Mouse (Mus musculus) midbrain, embryonic 12.5 days (tissue): ENCODE measurements at regions not wholly inside any gene's neighbourhood (a gene's known extent, or its start where the extent isn't known, plus 50 kb on each side); places are given as distances from the start of the nearest gene placed in this dataset.

Experiments
- ATAC-seq: fragments of 200-750 bp; cut with Nextera tagmentation; 2 replicates; pipeline ENCODE4 v1.8.0; 2017; ENCODE audit warnings: low read depth, moderate TSS enrichment, moderate library complexity; ENCODE audit not compliant: low FRiP score
- H3K27ac ChIP-seq: fragments of 300-500 bp; sonication (generic); replicated peaks from 2 replicates; pipeline ENCODE4 v1.5.1; 2016; ENCODE audit warnings: mild to moderate bottlenecking
- H3K27me3 ChIP-seq: fragments of 300-500 bp; sonication (generic); 2 replicates; pipeline ENCODE4 v1.6.1; 2016; ENCODE audit warnings: mild to moderate bottlenecking
- H3K36me3 ChIP-seq: fragments of 300-500 bp; sonication (generic); 2 replicates; pipeline ENCODE4 v1.6.1; 2016
- H3K4me1 ChIP-seq: fragments of 300-500 bp; sonication (generic); 2 replicates; pipeline ENCODE4 v1.6.1; 2016
- H3K4me2 ChIP-seq: fragments of 300-500 bp; sonication (generic); replicated peaks from 2 replicates; pipeline ENCODE4 v1.6.1; 2016; ENCODE audit warnings: mild to moderate bottlenecking, moderate library complexity
- H3K4me3 ChIP-seq: fragments of 300-500 bp; sonication (generic); 2 replicates; pipeline ENCODE4 v1.5.1; 2016; ENCODE audit warnings: mild to moderate bottlenecking
- H3K9ac ChIP-seq: fragments of 300-500 bp; sonication (generic); replicated peaks from 2 replicates; pipeline ENCODE4 v1.6.1; 2016; ENCODE audit warnings: mild to moderate bottlenecking, moderate library complexity
- H3K9me3 ChIP-seq: fragments of 300-500 bp; sonication (generic); 2 replicates; pipeline ENCODE4 v1.6.1; 2016; ENCODE audit warnings: mild to moderate bottlenecking
- WGBS: fragments of 180-500 bp; shearing (Covaris S2); methylation state at CpG from one replicate; pipeline ENCODE4 v1.1.7; 2016; 5-methylcytosine and 5-hydroxymethylcytosine counted together

DNA sequence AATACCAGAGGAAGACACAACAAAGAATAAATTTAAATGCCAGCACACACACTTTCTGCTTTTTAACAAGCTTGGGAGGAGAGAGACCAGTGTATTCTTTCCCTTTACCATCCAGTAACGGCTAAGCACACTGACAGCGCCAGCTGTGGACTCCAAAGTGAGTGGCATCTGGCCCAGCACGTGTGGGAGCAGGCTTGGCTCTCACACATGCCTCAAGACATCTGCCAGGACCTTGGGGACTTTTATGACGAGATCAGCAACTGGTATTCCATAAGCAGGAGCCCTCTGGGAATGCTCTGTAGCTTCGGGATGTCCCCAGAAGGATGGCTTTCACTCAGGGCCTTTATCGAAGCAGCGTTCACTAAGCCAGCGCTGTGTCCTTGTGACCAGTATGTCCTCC, 92.0 kb upstream of the Gm10234 start:
- no peak overlapping the region for H3K27ac ChIP-seq
- WGBS: 72% methylated on average over 8 of the region's 8 CpGs
- no peak for ATAC-seq
- no peak overlapping the region for H3K4me3 ChIP-seq
- H3K36me3 ChIP-seq: no peaks in the 10 kb centered on the region
- H3K27me3 ChIP-seq: no peaks in the 10 kb centered on the region
- no peaks in the 10 kb centered on the region for H3K4me1 ChIP-seq
- H3K9ac ChIP-seq: no peak overlapping the region
- no peaks in the 10 kb centered on the region for H3K9me3 ChIP-seq
- no peak overlapping the region for H3K4me2 ChIP-seq

DNA sequence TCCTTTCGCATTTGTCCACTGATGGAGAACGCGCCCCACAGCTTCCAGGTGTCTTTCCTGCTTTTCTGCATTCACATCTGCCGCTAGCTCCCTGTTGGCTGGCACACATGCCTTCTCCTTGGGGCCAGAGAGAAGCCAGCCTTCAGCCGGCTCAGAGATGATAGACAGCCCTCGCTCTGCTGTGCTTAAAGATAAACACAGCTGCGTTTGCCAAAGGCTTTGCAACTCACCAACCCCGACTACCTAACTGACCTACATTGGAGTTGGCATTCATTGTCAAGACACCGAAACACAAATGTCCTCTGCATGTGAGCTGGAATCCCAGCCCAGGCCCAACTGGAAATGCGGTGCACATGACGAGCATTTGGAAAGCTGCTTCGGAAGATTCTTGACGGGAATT, 87.2 kb upstream of the Gm10234 start:
- no peaks in the 10 kb centered on the region for H3K36me3 ChIP-seq
- no peaks in the 10 kb centered on the region for H3K4me1 ChIP-seq
- H3K27ac ChIP-seq: no peak overlapping the region
- H3K9ac ChIP-seq: no peak overlapping the region
- H3K27me3 ChIP-seq: no peaks in the 10 kb centered on the region
- 78% methylated on average over 13 of the region's 13 CpGs for WGBS
- no peak overlapping the region for H3K4me2 ChIP-seq
- ATAC-seq: no peak
- H3K9me3 ChIP-seq: no peaks in the 10 kb centered on the region
- H3K4me3 ChIP-seq: no peak overlapping the region

DNA sequence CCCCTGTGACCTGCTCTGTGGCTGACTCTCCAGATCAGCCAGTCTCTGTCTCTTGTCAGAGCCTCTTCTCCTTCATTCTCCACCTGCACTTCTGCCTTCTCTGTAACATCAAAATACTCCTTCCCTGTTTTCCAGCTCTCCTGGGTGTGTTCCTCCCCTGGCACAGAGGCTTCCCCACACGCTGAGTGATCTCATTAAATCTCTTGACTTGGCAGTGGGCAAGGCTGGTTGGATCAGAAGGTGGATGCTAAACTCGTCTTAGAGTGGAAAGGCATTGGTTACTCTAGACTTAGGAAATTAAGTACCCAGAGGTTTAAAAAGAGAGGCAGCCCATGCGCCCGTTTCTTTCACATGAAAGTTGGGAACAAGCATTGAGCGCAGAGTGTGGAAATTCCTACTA, 78.3 kb upstream of the Gm10234 start:
- Histone ChIP-seq H3K9ac (no peak overlapping the region), H3K4me3 (no peak overlapping the region), H3K27ac (no peak overlapping the region), H3K27me3 (no peaks in the 10 kb centered on the region), H3K36me3 (no peaks in the 10 kb centered on the region), H3K4me1 (no peaks in the 10 kb centered on the region), H3K9me3 (no peaks in the 10 kb centered on the region), H3K4me2 (no peak overlapping the region)
- 76% methylated on average over 5 of the region's 5 CpGs for WGBS
- ATAC-seq: no peak

DNA sequence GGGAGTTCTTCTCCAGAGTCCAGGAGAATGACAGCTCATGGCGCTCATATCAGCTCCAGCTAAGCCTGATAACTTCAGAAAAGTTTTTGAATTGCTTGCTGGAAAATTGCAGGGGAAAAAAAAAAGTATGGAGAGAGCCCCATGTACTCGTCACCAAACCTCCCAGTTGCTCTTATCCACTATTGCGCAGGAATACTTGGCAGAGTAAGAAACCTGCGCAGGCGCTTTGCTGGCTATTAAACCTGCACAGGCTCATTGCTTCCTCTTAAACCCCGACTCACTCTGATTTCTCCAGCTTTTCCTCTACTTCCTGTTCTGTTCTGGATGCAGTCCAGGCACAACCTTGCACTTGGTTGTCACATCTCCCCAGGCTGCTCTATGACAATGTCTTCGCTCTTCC, 77.0 kb upstream of the Gm10234 start:
- H3K27ac ChIP-seq: no peak overlapping the region
- no peak overlapping the region for H3K4me2 ChIP-seq
- H3K4me3 ChIP-seq: no peak overlapping the region
- H3K9ac ChIP-seq: no peak overlapping the region
- H3K4me1 ChIP-seq: no peaks in the 10 kb centered on the region
- H3K9me3 ChIP-seq: 0 out of 2 replicates have a peak, but pooled peaks cover 6% of the 10 kb centered on the region
- no peaks in the 10 kb centered on the region for H3K36me3 ChIP-seq
- ATAC-seq: no peak
- 92% methylated on average over 7 of the region's 7 CpGs for WGBS
- H3K27me3 ChIP-seq: no peaks in the 10 kb centered on the region

DNA sequence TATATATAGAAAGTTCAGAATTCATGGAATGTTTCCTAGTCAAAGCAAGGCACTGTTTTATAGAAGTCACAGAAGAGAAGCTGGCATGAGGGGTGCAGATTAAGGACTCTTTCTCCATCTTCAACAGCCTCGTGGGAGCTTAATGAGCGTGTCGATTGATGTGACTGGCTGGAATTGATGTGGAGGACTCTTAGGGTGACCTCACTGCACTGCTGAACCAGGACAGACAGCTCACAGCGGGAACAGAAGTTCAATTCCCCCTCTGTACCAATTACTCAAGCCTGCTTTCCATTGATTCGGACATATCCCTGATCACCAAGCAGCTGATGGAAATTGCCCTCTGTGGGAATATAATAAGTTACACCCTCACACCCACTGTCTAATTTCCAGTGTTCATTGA, 65.6 kb upstream of the Gm10234 start:
- Histone ChIP-seq H3K4me1 (no peaks in the 10 kb centered on the region), H3K27me3 (no peaks in the 10 kb centered on the region; the same call in 1 of the 2 replicates), H3K36me3 (no peaks in the 10 kb centered on the region), H3K9ac (no peak overlapping the region), H3K27ac (no peak overlapping the region), H3K4me3 (no peak overlapping the region), H3K9me3 (no peaks in the 10 kb centered on the region), H3K4me2 (no peak overlapping the region)
- WGBS: 31% methylated on average over 5 of the region's 5 CpGs
- ATAC-seq: peak; percentile 38; the same call in 1 of the 2 replicates

DNA sequence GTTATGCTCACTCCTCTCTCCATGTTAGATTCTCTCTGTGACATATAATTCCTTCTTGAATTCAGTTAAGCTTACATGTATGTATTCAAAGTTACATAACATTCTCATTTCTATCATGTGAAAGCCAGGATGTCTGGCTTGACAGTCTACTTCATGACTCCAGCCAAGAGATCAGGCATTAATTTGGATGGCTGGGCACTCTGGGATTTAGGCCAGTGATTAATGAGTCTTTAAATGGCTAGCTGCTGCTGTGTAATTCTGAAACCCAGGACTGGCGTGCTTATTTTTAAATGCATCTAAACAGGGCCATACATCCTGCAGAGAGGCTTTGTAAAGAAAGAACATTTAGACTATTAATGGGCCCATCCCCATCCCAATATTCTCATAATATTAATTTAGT, 60.9 kb upstream of the Gm10234 start:
- H3K9ac ChIP-seq: no peak overlapping the region
- no peak for ATAC-seq
- no peaks in the 10 kb centered on the region for H3K27me3 ChIP-seq
- H3K4me3 ChIP-seq: no peak overlapping the region
- 75% methylated on average over 1 of the region's 1 CpGs for WGBS
- H3K4me2 ChIP-seq: no peak overlapping the region
- no peaks in the 10 kb centered on the region for H3K36me3 ChIP-seq
- H3K4me1 ChIP-seq: no peaks in the 10 kb centered on the region
- no peaks in the 10 kb centered on the region for H3K9me3 ChIP-seq
- H3K27ac ChIP-seq: no peak overlapping the region

DNA sequence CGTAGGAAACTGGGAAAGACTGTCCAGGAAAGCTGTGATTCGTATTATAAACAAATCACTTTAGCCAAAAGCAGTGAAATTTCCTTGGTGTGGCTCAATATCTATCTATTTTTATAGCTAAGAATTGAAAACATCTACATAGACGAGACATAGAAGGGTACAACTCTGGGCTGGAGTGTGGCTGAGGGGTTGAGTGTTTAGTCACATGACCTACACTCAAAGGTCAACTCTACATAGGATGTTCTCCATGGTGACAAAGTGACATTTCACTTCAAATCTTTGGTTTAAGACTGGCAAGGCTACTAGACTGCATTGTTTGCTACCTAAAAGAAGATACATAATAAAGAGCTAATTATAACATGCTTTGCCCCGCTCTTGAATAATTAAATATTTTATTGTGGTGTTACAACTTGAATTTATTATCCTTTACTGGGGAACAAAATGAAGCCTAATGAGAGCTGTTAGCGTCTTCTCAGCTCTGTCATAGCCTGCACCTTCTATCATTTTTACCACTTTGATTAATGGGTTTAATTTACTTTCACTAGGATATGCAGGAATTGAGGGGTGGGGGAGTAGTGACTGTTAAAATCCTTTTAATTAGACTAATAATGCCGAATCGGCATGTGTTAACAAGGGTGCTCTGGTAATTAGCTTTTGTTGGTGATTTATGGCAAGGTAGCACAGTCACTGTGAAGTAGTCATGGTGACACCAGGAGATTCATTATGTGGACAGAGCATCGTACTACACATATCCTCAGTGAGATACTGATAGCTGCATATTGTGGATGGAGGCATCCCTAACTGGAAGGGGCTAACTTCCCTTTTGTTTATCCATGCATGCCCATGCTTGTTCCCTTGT, 57.7 kb upstream of the Gm10234 start:
- H3K27me3 ChIP-seq: no peaks in the 10 kb centered on the region
- no peak for ATAC-seq
- H3K4me1 ChIP-seq: no peaks in the 10 kb centered on the region
- H3K36me3 ChIP-seq: no peaks in the 10 kb centered on the region
- H3K4me3 ChIP-seq: no peak overlapping the region
- H3K4me2 ChIP-seq: no peak overlapping the region
- 85% methylated on average over 8 of the region's 8 CpGs for WGBS
- no peak overlapping the region for H3K27ac ChIP-seq
- no peak overlapping the region for H3K9ac ChIP-seq
- no peaks in the 10 kb centered on the region for H3K9me3 ChIP-seq

DNA sequence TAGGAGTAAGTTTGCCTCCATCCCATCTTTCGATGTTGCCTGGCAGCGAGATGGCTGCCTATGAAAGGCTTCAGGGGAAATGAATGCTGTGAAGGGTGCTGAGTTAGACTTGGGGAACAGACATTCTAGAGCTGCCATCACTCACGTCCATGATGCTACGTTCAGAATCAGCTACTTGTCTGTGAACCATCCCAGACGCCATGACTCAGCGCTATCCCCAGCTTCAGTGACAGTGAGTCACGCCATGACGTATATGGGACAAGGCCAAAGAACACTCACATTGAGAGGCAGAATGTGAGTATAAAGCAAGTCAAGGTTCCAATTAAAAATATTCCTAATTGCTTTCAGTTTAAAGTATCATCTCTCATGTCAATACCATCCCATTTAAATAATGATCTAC, 52.4 kb upstream of the Gm10234 start:
- Histone ChIP-seq H3K4me3 (no peak overlapping the region), H3K4me1 (no peaks in the 10 kb centered on the region), H3K9me3 (no peaks in the 10 kb centered on the region), H3K27ac (no peak overlapping the region), H3K27me3 (no peaks in the 10 kb centered on the region), H3K36me3 (no peaks in the 10 kb centered on the region), H3K9ac (no peak overlapping the region), H3K4me2 (no peak overlapping the region)
- ATAC-seq: no peak
- 92% methylated on average over 8 of the region's 8 CpGs for WGBS
